Mouse (Mus musculus): Measurements from ENCODE around the gene Lrp2.

- TF ChIP-seq CTCF (IDR thresholded peaks at IDR 0.05; ENCODE audit: low read depth), result no peak
- no peak for TF ChIP-seq EP300 (optimal IDR thresholded peaks at IDR 0.05)
Observed at GRCm38 (mm10) chr2:69593168-69593567, 7.3 kb upstream of the Lrp2 start.

All from stomach, postnatal 0 days (tissue).